Mouse (Mus musculus) midbrain, embryonic 15.5 days (tissue): ENCODE results near the gene Cyp1a1. TPM values are rescaled to one million over a fixed set of nuclear protein-coding genes. Genes with fewer than 3 reads are reported as not detected.

Experiments used
- ATAC-seq: fragments of 200-750 bp; cut with Nextera tagmentation; replicated peaks from 2 replicates; pipeline ENCODE4 v1.8.0; 2017; ENCODE audit warnings: moderate TSS enrichment
- H3K27ac ChIP-seq: fragments of 300-500 bp; sonication (generic); 2 replicates; pipeline ENCODE4 v1.5.1; 2015; ENCODE audit warnings: mild to moderate bottlenecking, inconsistent platforms
- H3K27me3 ChIP-seq: fragments of 300-500 bp; sonication (generic); replicated peaks from 2 replicates; pipeline ENCODE4 v1.6.1; 2015; ENCODE audit warnings: inconsistent platforms
- H3K36me3 ChIP-seq: fragments of 300-500 bp; sonication (generic); replicated peaks from 2 replicates; pipeline ENCODE4 v1.6.1; 2015; ENCODE audit warnings: inconsistent platforms
- H3K4me1 ChIP-seq: fragments of 300-500 bp; sonication (generic); 2 replicates; pipeline ENCODE4 v1.6.1; 2015; ENCODE audit warnings: inconsistent platforms
- H3K4me2 ChIP-seq: fragments of 300-500 bp; sonication (generic); 2 replicates; pipeline ENCODE4 v1.6.1; 2015; ENCODE audit warnings: inconsistent platforms, mild to moderate bottlenecking, moderate library complexity
- H3K4me3 ChIP-seq: fragments of 300-500 bp; sonication (generic); 2 replicates; pipeline ENCODE4 v1.5.1; 2015; ENCODE audit warnings: mild to moderate bottlenecking, inconsistent platforms
- H3K9ac ChIP-seq: fragments of 300-500 bp; sonication (generic); 2 replicates; pipeline ENCODE4 v1.6.1; 2015; ENCODE audit warnings: mild to moderate bottlenecking, inconsistent platforms
- H3K9me3 ChIP-seq: fragments of 300-500 bp; sonication (generic); 2 replicates; pipeline ENCODE4 v1.6.1; 2016; ENCODE audit warnings: inconsistent platforms
- WGBS: fragments of 180-500 bp; shearing (Covaris S2); methylation state at CpG from one replicate; pipeline ENCODE4 v1.1.7; 2015; ENCODE audit warnings: mixed read lengths; 5-methylcytosine and 5-hydroxymethylcytosine counted together
- polyA plus RNA-seq: library from polyadenylated mRNA; unstranded; fragments of >200 nt; fragmentation: Nextera tagmentation; extraction: Ambion mirVana; gene quantifications from 2 replicates; pipeline ENCODE4 v1.2.1, GENCODE M21; 2015

The Cyp1a1 gene
- polyA plus RNA-seq, 1 experiment from 2014 or later: 0.17 TPM

DNA sequence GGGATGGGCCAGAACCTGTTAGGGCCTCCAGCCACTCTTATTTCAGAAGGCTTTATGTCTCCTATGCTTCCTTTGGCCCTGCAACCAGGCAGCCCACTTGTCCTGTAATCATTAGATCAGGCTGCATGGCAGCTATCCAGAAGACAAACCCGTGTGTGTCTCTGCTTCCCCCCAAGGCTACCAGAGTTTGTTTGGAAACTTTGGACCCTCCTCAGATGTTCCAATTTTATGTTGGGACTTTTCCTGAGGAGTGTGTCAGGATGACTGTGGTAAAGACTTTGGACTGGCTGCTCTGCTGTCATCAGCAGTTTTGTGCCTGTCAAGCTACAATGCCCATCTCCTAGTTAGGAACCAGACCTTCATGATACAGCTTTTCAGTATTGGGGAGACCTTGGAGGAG, 61.1 kb downstream of the Cyp1a1 start:
- Histone ChIP-seq H3K4me2 (no peak overlapping the region), H3K4me3 (no peak overlapping the region), H3K9ac (no peak overlapping the region), H3K9me3 (no peaks in the 10 kb centered on the region), H3K27ac (no peak overlapping the region), H3K4me1 (no peaks in the 10 kb centered on the region), H3K36me3 (peaks cover 71% of the 10 kb centered on the region), H3K27me3 (no peaks in the 10 kb centered on the region)
- ATAC-seq: no peak
- WGBS: 84% methylated on average over 1 of the region's 1 CpGs

DNA sequence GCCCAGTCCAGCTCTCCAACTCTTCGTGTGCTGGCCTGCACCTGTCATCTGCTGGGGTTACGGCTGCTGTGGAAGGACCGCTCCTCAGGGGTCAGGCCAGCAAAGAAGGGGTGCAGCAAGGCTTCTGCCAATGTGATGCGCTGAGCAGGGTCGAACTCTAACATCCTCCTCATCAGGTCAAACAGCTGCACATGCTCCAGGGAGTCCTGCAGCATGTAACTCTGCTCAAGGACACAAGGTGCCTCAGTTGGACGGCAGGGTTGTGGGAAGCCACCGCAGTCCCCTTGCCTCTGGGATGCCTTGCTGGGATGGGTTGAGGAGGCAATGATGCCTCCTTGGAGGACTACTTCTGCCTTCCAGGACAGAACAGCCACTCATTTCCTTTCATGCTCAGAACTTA, 63.2 kb downstream of the Cyp1a1 start:
- H3K4me3 ChIP-seq: no peak overlapping the region
- no peaks in the 10 kb centered on the region for H3K27me3 ChIP-seq
- no peak for ATAC-seq
- no peaks in the 10 kb centered on the region for H3K4me1 ChIP-seq
- no peaks in the 10 kb centered on the region for H3K9me3 ChIP-seq
- H3K4me2 ChIP-seq: no peak overlapping the region
- 91% methylated on average over 7 of the region's 7 CpGs for WGBS
- H3K36me3 ChIP-seq: peaks cover 90% of the 10 kb centered on the region
- no peak overlapping the region for H3K9ac ChIP-seq
- H3K27ac ChIP-seq: no peak overlapping the region

Other genes with a start within 250 kb of the Cyp1a1 start
- gene Ppcdc, start 247.8 kb upstream of the Cyp1a1 start, polyA plus RNA-seq: 24.7 and 28.0 TPM in 2 replicates
- gene Scamp5, start 219.9 kb upstream of the Cyp1a1 start, polyA plus RNA-seq: 153 and 155 TPM in 2 replicates
- gene Rpp25, start 183.9 kb upstream of the Cyp1a1 start, polyA plus RNA-seq: 29.4 TPM in 2 replicates
- 715 and 767 TPM in 2 replicates for gene Cox5a, start 166.7 kb upstream of the Cyp1a1 start, polyA plus RNA-seq
- gene Fam219b, start 150.4 kb upstream of the Cyp1a1 start, polyA plus RNA-seq: 27.7 and 28.2 TPM in 2 replicates
- gene Mpi, start 135.2 kb upstream of the Cyp1a1 start, polyA plus RNA-seq: 81.2 and 82.9 TPM in 2 replicates
- gene Scamp2, start 127.0 kb upstream of the Cyp1a1 start, polyA plus RNA-seq: 49.6 and 50.6 TPM in 2 replicates
- gene Ulk3, start 98.5 kb upstream of the Cyp1a1 start, polyA plus RNA-seq: 35.4 and 39.0 TPM in 2 replicates
- gene Cplx3, start 81.6 kb upstream of the Cyp1a1 start, polyA plus RNA-seq: 0.63 and 1.5 TPM in 2 replicates
- gene Lman1l, start 67.2 kb upstream of the Cyp1a1 start, polyA plus RNA-seq: not detected in 2 replicates
- 36.8 and 39.9 TPM in 2 replicates for gene Csk, start 34.3 kb upstream of the Cyp1a1 start, polyA plus RNA-seq
- not detected in 2 replicates for gene Cyp1a2, start 4.2 kb upstream of the Cyp1a1 start, polyA plus RNA-seq
- gene Edc3, start 20.6 kb downstream of the Cyp1a1 start, polyA plus RNA-seq: 35.7 and 36.8 TPM in 2 replicates
- 75.4 and 86.2 TPM in 2 replicates for gene Clk3, start 77.9 kb downstream of the Cyp1a1 start, polyA plus RNA-seq
- 9.2 and 10.5 TPM in 2 replicates for gene Arid3b, start 148.9 kb downstream of the Cyp1a1 start, polyA plus RNA-seq
- gene Ubl7, start 223.1 kb downstream of the Cyp1a1 start, polyA plus RNA-seq: 181 and 183 TPM in 2 replicates